In genomic region chr4:129600233-129601158, GRCm38 (mm10) we compare ENCODE assay signal across 8 mouse cellular contexts. TPM values are rescaled to one million over a fixed set of nuclear protein-coding genes. Genes with fewer than 3 reads are reported as not detected.
DNase-seq lines count a peak whose midpoint lies in the region; ATAC-seq and TF ChIP-seq lines count a peak whose summit lies in the region.

TSS of gene Eif3i (minus strand) at chr4:129600648.
TSS of gene Tmem234 (plus strand) at chr4:129600668.

- TF ChIP-seq EP300 in MEL (IDR thresholded peaks at IDR 0.05; ENCODE audit: low read depth in 1 of 2, low read length in 2 of 2), result peak in 1 of 2 experiments; percentile 4; a peak in 1 of 4 replicates

- intact Hi-C loops in heart, postnatal 10 days (cut with DNase I), result loop anchor here (10.0 kb wide), 1 partner anchor 106 kb away; the partner anchor contains the start of genes Fam229a and Tssk3

- WGBS in forebrain, embryonic 14.5 days, result under 1% methylated on average over 72 of the region's 74 CpGs
- under 1% methylated on average over 74 of the region's 74 CpGs for WGBS in large intestine, adult 2 months
- WGBS in lung, embryonic 15.5 days, result under 1% methylated on average over 70 of the region's 74 CpGs
- WGBS in olfactory bulb, adult 2 months, result under 1% methylated on average over 74 of the region's 74 CpGs

- TF ChIP-seq RAD21 in MEL (IDR thresholded peaks at IDR 0.05; ENCODE audit: low read depth, low read length), result no peak

- peaks cover 49% of the 10 kb centered on the region for H3K79me2 ChIP-seq in MEL (ENCODE audit: control insufficient read depth, insufficient read depth, low read length, poor library complexity)

- H3K27me3 ChIP-seq in MEL (ENCODE audit: control insufficient read depth in 1 of 2, insufficient read depth in 2 of 2, low read length in 2 of 2), result no peaks in the 10 kb centered on the region
- H3K27me3 ChIP-seq in forebrain, embryonic 14.5 days (replicated peaks; ENCODE audit: control insufficient read depth, insufficient read depth, low read length), result no peaks in the 10 kb centered on the region
- no peaks in the 10 kb centered on the region for H3K27me3 ChIP-seq in lung, embryonic 15.5 days

- H3K4me2 ChIP-seq in forebrain, embryonic 14.5 days (ENCODE audit: low read length), result peak within 1 kb of the TSS; percentile 81
- peak within 1 kb of the TSS; percentile 77 for H3K4me2 ChIP-seq in lung, embryonic 15.5 days

- no peaks in the 10 kb centered on the region for H3K9me3 ChIP-seq in MEL (replicated peaks; ENCODE audit: insufficient read depth, low read length)
- no peaks in the 10 kb centered on the region for H3K9me3 ChIP-seq in forebrain, embryonic 14.5 days (replicated peaks; ENCODE audit: control insufficient read depth, low read length)
- H3K9me3 ChIP-seq in lung, embryonic 15.5 days, result no peaks in the 10 kb centered on the region

- ATAC-seq in forebrain, embryonic 14.5 days, result peak; percentile 96
- peak; percentile 87 for ATAC-seq in lung, embryonic 15.5 days (ENCODE audit: borderline replicate concordance, extremely low read depth, low FRiP score, low TSS enrichment)

- peak within 1 kb of the TSS; percentile 53 for H3K27ac ChIP-seq in MEL (ENCODE audit: control insufficient read depth, low read depth, low read length)
- peak within 1 kb of the TSS; percentile 60 for H3K27ac ChIP-seq in forebrain, embryonic 14.5 days (ENCODE audit: low read depth, low read length)
- H3K27ac ChIP-seq in lung, embryonic 15.5 days, result peak within 1 kb of the TSS; percentile 49
- no peak within 1 kb of the TSS for H3K27ac ChIP-seq in olfactory bulb, adult 2 months (ENCODE audit: insufficient read depth, low read depth, low read length)

- no peak for TF ChIP-seq CTCF in MEL (IDR thresholded peaks at IDR 0.05 in 2 of 3, conservative IDR thresholded peaks at IDR 0.05 in 1 of 3; ENCODE audit: control insufficient read depth in 1 of 3, insufficient read depth in 1 of 3, low read depth in 2 of 3, low read length in 3 of 3, poor library complexity in 1 of 3, severe bottlenecking in 1 of 3)
- no peak for TF ChIP-seq CTCF in olfactory bulb, adult 2 months (IDR thresholded peaks at IDR 0.05; ENCODE audit: insufficient read depth, low read depth, low read length)

- peak within 1 kb of the TSS; percentile 95 for H3K9ac ChIP-seq in MEL (ENCODE audit: control insufficient read depth, low read depth, low read length, poor library complexity, severe bottlenecking)
- H3K9ac ChIP-seq in forebrain, embryonic 14.5 days (ENCODE audit: low read length), result peak within 1 kb of the TSS; percentile 93
- peak within 1 kb of the TSS; percentile 67 for H3K9ac ChIP-seq in lung, embryonic 15.5 days

- TF ChIP-seq POLR2A in MEL (IDR thresholded peaks at IDR 0.05; ENCODE audit: control insufficient read depth in 1 of 2, insufficient read depth in 1 of 2, low read depth in 1 of 2, low read length in 2 of 2, poor library complexity in 1 of 2), result peak; percentile 75 to 95
- TF ChIP-seq POLR2A in olfactory bulb, adult 2 months (IDR thresholded peaks at IDR 0.05; ENCODE audit: insufficient read depth, low read depth, low read length), result peak; percentile 52

- H3K36me3 ChIP-seq in MEL (ENCODE audit: control insufficient read depth in 1 of 2, insufficient read depth in 2 of 2, low read length in 2 of 2), result peaks cover 11 to 16% of the 10 kb centered on the region in 2 experiments
- H3K36me3 ChIP-seq in forebrain, embryonic 14.5 days (ENCODE audit: control insufficient read depth, insufficient read depth, low read length), result peaks cover 37% of the 10 kb centered on the region
- H3K36me3 ChIP-seq in lung, embryonic 15.5 days, result peaks cover 43% of the 10 kb centered on the region

- H3K4me1 ChIP-seq in MEL (ENCODE audit: control insufficient read depth in 1 of 2, insufficient read depth in 2 of 2, low read length in 2 of 2), result peaks cover 2 to 18% of the 10 kb centered on the region in 2 experiments; a peak in 3 of 4 replicates
- H3K4me1 ChIP-seq in forebrain, embryonic 14.5 days (ENCODE audit: control insufficient read depth, insufficient read depth, low read length), result peaks cover 15% of the 10 kb centered on the region
- H3K4me1 ChIP-seq in lung, embryonic 15.5 days, result peaks cover 24% of the 10 kb centered on the region
- peaks cover 13% of the 10 kb centered on the region; the same call in 1 of the 2 replicates for H3K4me1 ChIP-seq in olfactory bulb, adult 2 months (ENCODE audit: control insufficient read depth, insufficient read depth, low read length)

- H3K4me3 ChIP-seq in MEL (ENCODE audit: control insufficient read depth in 1 of 2, insufficient read depth in 1 of 2, low read depth in 2 of 2, low read length in 2 of 2), result peak within 1 kb of the TSS; percentile 85 to 97
- peak within 1 kb of the TSS; percentile 97 for H3K4me3 ChIP-seq in forebrain, embryonic 14.5 days (ENCODE audit: low read depth, low read length)
- peak within 1 kb of the TSS; percentile 64 for H3K4me3 ChIP-seq in lung, embryonic 15.5 days
- peak within 1 kb of the TSS; percentile 77 for H3K4me3 ChIP-seq in olfactory bulb, adult 2 months (ENCODE audit: insufficient read depth, low read depth, low read length)

- peak; percentile 91 for DNase-seq in MEL (ENCODE audit: low read depth, low spot score)
- DNase-seq in cerebellum, adult 11 months, result peak; percentile 74
- peak; percentile 91 for DNase-seq in forebrain, embryonic 14.5 days (ENCODE audit: low spot score)
- peak; percentile 89 to 91 for DNase-seq in heart, postnatal 10 days
- no peak for DNase-seq in large intestine, adult 2 months (ENCODE audit: low read depth, low spot score)
- peak; percentile 74 to 82 for DNase-seq in thymus, adult 18-20 months

TF ChIP-seq in MEL, 35 proteins besides CTCF, POLR2A, EP300 and RAD21 (continues in another document):
- TF ChIP-seq USF1 (IDR thresholded peaks at IDR 0.05; ENCODE audit: low read depth, low read length) (no peak; the same call in 1 of the 2 replicates), MYB (IDR thresholded peaks at IDR 0.05; ENCODE audit: low read depth, low read length) (0 out of 2 replicates have a peak, but pooled peaks have one; percentile 15), KAT2A (conservative IDR thresholded peaks at IDR 0.05; ENCODE audit: low read depth, low read length) (peak; percentile 73), ZKSCAN1 (IDR thresholded peaks at IDR 0.05; ENCODE audit: low read depth, low read length) (no peak), POLR2AphosphoS2 (IDR thresholded peaks at IDR 0.05; ENCODE audit: low read length) (peak; percentile 85), HCFC1 (IDR thresholded peaks at IDR 0.05; ENCODE audit: low read depth, low read length) (peak; percentile 92), USF2 (IDR thresholded peaks at IDR 0.05; ENCODE audit: borderline replicate concordance in 1 of 2, insufficient read depth in 1 of 2, low read depth in 1 of 2, low read length in 2 of 2) (no peak), UBTF (IDR thresholded peaks at IDR 0.05; ENCODE audit: borderline replicate concordance, insufficient read depth, low read depth, low read length) (no peak), ELF1 (IDR thresholded peaks at IDR 0.05; ENCODE audit: low read depth, low read length) (peak; percentile 94), MEF2A (IDR thresholded peaks at IDR 0.05; ENCODE audit: extremely low read depth, insufficient replicate concordance, low read depth, low read length, poor library complexity, severe bottlenecking) (no peak), CHD2 (IDR thresholded peaks at IDR 0.05; ENCODE audit: low read length) (no peak), MAFK (IDR thresholded peaks at IDR 0.05; ENCODE audit: borderline replicate concordance, low read depth, low read length) (no peak), JUND (IDR thresholded peaks at IDR 0.05; ENCODE audit: low read depth, low read length) (no peak), MXI1 (IDR thresholded peaks at IDR 0.05; ENCODE audit: low read depth, low read length) (peak; percentile 96), MYC (IDR thresholded peaks at IDR 0.05; ENCODE audit: low read depth, low read length) (peak; percentile 93), BHLHE40 (IDR thresholded peaks at IDR 0.05; ENCODE audit: borderline replicate concordance, low read depth, low read length) (no peak), ZC3H11A (IDR thresholded peaks at IDR 0.05; ENCODE audit: low read depth, low read length) (no peak), ZMIZ1 (IDR thresholded peaks at IDR 0.05; ENCODE audit: low read depth, low read length) (0 out of 2 replicates have a peak, but pooled peaks have one; percentile 60), NRF1 (IDR thresholded peaks at IDR 0.05; ENCODE audit: insufficient read depth, low read depth, low read length, poor library complexity, severe bottlenecking) (0 out of 2 replicates have a peak, but pooled peaks have one; percentile 8), ZNF384 (IDR thresholded peaks at IDR 0.05; ENCODE audit: low read depth, low read length) (no peak), ETS1 (IDR thresholded peaks at IDR 0.05; ENCODE audit: low read depth, low read length) (peak; percentile 46; the same call in 1 of the 2 replicates), TAL1 (IDR thresholded peaks at IDR 0.05; ENCODE audit: low read length) (peak; percentile 89), SMC3 (IDR thresholded peaks at IDR 0.05; ENCODE audit: low read depth, low read length) (no peak), GATA1 (IDR thresholded peaks at IDR 0.05; ENCODE audit: low read depth, low read length) (no peak)

RNA-seq across cellular contexts. Expression of gene Eif3i, which starts in this region (rescaled TPM):
- 766 and 806 TPM in 2 replicates for total RNA-seq in MEL (2012; rRNA removed)
- polyA plus RNA-seq in MEL (2012; ENCODE audit: insufficient read depth in 1 of 2, insufficient read length in 2 of 2, low read depth in 1 of 2, low replicate concordance in 2 of 2, missing spikeins in 1 of 2), result 100 to 1,000 TPM; 396 to 730 TPM
- 259 and 316 TPM in 2 replicates for polyA plus RNA-seq in forebrain, embryonic 14.5 days (2014; fragmentation: Nextera tagmentation; extraction: Ambion mirVana)
- total RNA-seq in heart, postnatal 10 days (2021), result 100 to 1,000 TPM; 143 to 144 TPM
- polyA plus RNA-seq in large intestine, adult 2 months (2012; rRNA removed), result 325 and 337 TPM in 2 replicates
- 259 and 262 TPM in 2 replicates for polyA plus RNA-seq in lung, embryonic 15.5 days (2015; fragmentation: Nextera tagmentation; extraction: Ambion mirVana)
- not detected in 2 replicates for polyA plus RNA-seq in olfactory bulb, adult 2 months (2012; ENCODE audit: insufficient read depth, insufficient read length, low replicate concordance, missing spikeins)

RNA-seq across cellular contexts. Expression of gene Tmem234, which starts in this region (rescaled TPM):
- 140 and 148 TPM in 2 replicates for total RNA-seq in MEL (2012; rRNA removed)
- polyA plus RNA-seq in MEL (2012; ENCODE audit: insufficient read depth in 1 of 2, insufficient read length in 2 of 2, low read depth in 1 of 2, low replicate concordance in 2 of 2, missing spikeins in 1 of 2), result 100 to 1,000 TPM in 1 of 2 experiments, not detected in 1; 220 TPM
- polyA plus RNA-seq in forebrain, embryonic 14.5 days (2014; fragmentation: Nextera tagmentation; extraction: Ambion mirVana), result 144 and 179 TPM in 2 replicates
- total RNA-seq in heart, postnatal 10 days (2021), result 10 to 100 TPM; 61.7 to 63.5 TPM
- 113 and 137 TPM in 2 replicates for polyA plus RNA-seq in large intestine, adult 2 months (2012; rRNA removed)
- 187 and 191 TPM in 2 replicates for polyA plus RNA-seq in lung, embryonic 15.5 days (2015; fragmentation: Nextera tagmentation; extraction: Ambion mirVana)
- polyA plus RNA-seq in olfactory bulb, adult 2 months (2012; ENCODE audit: insufficient read depth, insufficient read length, low replicate concordance, missing spikeins), result 500 TPM in 1 of 2 replicates, not detected in the other

Comparison
In these comparisons a context has a peak if more than half of its experiments do, and no peak if none do; other contexts are left out.
1. RNA of gene Eif3i (polyA plus RNA-seq): 396 to 730 TPM in MEL, 325 to 337 TPM in large intestine, adult 2 months, 259 to 316 TPM in forebrain, embryonic 14.5 days and 259 to 262 TPM in lung, embryonic 15.5 days; not detected in olfactory bulb, adult 2 months; every median in the first group is over 100 times any median in the second.
2. Peak in every context shown above with its lines, with median percentiles within 50 percentile points of each other: H3K4me3 ChIP-seq and H3K9ac ChIP-seq.